Mouse (Mus musculus): Measurements from ENCODE around the gene Zscan2. TPM values are rescaled to one million over a fixed set of nuclear protein-coding genes. Genes with fewer than 3 reads are reported as not detected.
A peak's percentile ranks its signal among the peaks of the same experiment; 100 is the strongest.

The Zscan2 gene
- polyA plus RNA-seq, 1 experiment from 2014 or later = 2.7 TPM

DNA sequence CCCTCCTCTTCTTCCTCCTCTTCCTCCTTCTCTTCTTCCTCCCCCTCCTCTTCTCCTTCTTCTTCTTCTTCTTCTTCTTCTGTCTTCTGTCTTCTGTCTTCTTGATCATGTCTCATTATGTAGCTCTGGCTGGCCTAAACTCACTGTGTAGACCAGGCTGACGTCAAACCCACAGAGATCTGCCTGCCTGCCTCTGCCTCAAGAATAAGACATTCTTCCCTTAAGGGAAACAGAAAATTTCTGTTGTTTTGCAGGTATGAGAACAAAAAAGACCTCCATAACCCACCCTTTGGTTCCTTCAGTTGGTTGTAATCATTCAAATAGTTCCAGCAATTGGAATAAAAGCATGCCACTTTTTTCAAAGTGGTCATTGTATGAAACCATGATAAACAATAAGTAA, 3.4 kb downstream of the Zscan2 start:
- Histone ChIP-seq H3K27me3 (no peaks in the 10 kb centered on the region), H3K36me3 (peaks cover 29% of the 10 kb centered on the region), H3K9me3 (no peaks in the 10 kb centered on the region), H3K4me2 (no peak overlapping the region), H3K9ac (no peak overlapping the region), H3K27ac (peak overlapping the region; percentile 62; the same call in 1 of the 2 replicates), H3K4me3 (no peak overlapping the region), H3K4me1 (peaks cover 49% of the 10 kb centered on the region)
- WGBS = 74% methylated on average over 1 of the region's 1 CpGs
- ATAC-seq (ENCODE audit: borderline replicate concordance, extremely low read depth, low FRiP score, low TSS enrichment) = no peak

DNA sequence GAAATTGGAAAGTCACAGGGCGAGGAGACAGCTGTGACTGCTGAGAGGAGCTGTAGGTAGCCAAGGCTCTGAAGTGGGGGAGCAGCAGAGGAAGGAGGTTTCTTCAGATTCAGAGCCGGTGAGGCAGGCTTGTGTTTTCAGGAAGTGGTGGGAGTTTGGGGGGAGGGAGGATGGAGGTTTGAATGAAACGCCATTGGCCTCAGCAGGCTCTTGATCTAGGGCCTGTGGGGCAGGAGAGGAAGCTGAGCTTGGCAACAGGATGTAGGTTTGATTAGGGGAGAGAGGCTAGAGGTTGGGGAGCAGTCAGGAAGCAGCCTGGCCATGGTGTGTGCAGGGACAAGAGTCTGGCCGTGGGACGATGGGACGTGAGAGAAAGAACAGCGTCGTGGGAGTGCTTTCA, 4.1 kb downstream of the Zscan2 start:
- Histone ChIP-seq H3K4me1 (peaks cover 48% of the 10 kb centered on the region), H3K36me3 (peaks cover 36% of the 10 kb centered on the region), H3K27ac (peak overlapping the region; percentile 62), H3K4me2 (0 out of 2 replicates have a peak overlapping the region, but pooled peaks have one; percentile 5), H3K27me3 (no peaks in the 10 kb centered on the region), H3K9me3 (no peaks in the 10 kb centered on the region), H3K4me3 (no peak overlapping the region), H3K9ac (no peak overlapping the region)
- WGBS = 63% methylated on average over 8 of the region's 8 CpGs
- ATAC-seq (ENCODE audit: borderline replicate concordance, extremely low read depth, low FRiP score, low TSS enrichment) = no peak

DNA sequence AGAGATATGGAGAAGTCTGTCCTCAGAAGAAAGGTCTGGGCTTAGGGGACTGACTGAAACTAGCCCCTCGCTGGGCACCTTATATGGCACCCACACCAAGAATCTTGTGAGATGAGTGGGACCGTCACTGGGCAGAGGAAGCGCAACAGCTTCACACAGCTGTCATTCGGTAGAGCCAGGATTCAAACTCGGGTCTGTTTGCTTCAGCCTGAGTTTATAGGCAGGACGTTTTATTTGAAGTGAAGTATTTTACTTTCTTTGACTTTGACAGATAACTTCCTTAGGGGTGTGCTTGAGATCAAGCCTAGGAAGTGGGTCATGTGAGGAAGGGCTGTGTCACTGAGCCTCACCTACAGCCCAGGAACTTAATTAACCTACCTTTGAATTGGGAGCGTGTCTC, 4.8 kb downstream of the Zscan2 start:
- Histone ChIP-seq H3K36me3 (peaks cover 43% of the 10 kb centered on the region), H3K4me2 (0 out of 2 replicates have a peak overlapping the region, but pooled peaks have one; percentile 5), H3K4me3 (no peak overlapping the region), H3K9ac (no peak overlapping the region), H3K4me1 (peaks cover 44% of the 10 kb centered on the region), H3K27me3 (no peaks in the 10 kb centered on the region), H3K27ac (peak overlapping the region; percentile 62), H3K9me3 (no peaks in the 10 kb centered on the region)
- 79% methylated on average over 7 of the region's 7 CpGs for WGBS
- ATAC-seq (ENCODE audit: borderline replicate concordance, extremely low read depth, low FRiP score, low TSS enrichment) = no peak

- no peak for ATAC-seq (ENCODE audit: borderline replicate concordance, extremely low read depth, low FRiP score, low TSS enrichment)
- Histone ChIP-seq H3K9me3 (no peaks in the 10 kb centered on the region), H3K4me3 (no peak overlapping the region), H3K36me3 (peaks cover 52% of the 10 kb centered on the region), H3K27me3 (no peaks in the 10 kb centered on the region), H3K4me2 (no peak overlapping the region), H3K9ac (no peak overlapping the region), H3K27ac (peak overlapping the region; percentile 46), H3K4me1 (peaks cover 42% of the 10 kb centered on the region)
- WGBS = 44% methylated on average over 7 of the region's 7 CpGs
Measured at GRCm38 (mm10) chr7:80866514-80867147, 5.9 kb downstream of the Zscan2 start.

DNA sequence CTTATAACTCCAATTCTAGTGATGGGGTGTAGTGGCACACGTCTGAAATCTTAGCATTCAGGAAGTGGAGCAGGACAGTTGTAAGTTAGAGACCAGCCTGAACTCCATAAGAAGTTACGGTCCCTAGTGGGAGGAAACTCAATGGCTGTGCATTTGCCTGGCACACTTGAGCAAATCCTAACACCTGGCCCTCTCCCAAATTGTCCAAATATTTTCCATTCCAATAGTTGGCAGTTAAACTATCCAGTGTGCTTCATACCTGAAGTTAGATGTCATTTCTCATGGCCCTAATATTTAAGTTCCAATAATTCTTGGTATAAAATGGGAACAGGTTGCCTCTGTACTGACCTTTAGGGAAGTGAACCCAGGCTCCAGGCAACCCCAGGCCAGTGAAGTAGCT, 8.0 kb downstream of the Zscan2 start:
- Histone ChIP-seq H3K4me1 (peaks cover 25% of the 10 kb centered on the region), H3K9ac (no peak overlapping the region), H3K36me3 (peaks cover 65% of the 10 kb centered on the region), H3K27me3 (no peaks in the 10 kb centered on the region), H3K9me3 (no peaks in the 10 kb centered on the region), H3K27ac (no peak overlapping the region), H3K4me2 (no peak overlapping the region), H3K4me3 (no peak overlapping the region)
- 79% methylated on average over 2 of the region's 2 CpGs for WGBS
- no peak for ATAC-seq (ENCODE audit: borderline replicate concordance, extremely low read depth, low FRiP score, low TSS enrichment)

DNA sequence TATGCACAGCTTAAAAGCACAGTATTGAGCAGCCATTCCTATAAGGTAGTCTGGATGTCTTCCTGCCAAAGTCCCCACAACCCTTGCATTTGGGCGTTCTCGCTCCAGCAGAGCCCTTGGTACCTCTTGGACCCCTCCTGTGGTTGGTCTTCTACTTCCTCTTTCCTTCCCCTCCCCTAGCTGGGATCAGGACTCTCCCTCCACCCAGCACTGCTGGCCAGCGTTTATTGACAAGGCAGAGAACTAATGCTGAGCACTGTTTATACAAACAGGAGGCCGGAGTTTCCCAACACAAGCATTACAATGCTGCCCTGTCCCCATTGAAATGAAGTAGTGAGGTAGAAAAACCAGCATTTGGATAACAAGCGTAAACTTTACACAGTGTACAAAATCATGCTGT, 12.3 kb downstream of the Zscan2 start:
- Histone ChIP-seq H3K9ac (no peak overlapping the region), H3K4me3 (no peak overlapping the region), H3K4me2 (no peak overlapping the region), H3K27me3 (no peaks in the 10 kb centered on the region), H3K9me3 (no peaks in the 10 kb centered on the region), H3K36me3 (peaks cover 82% of the 10 kb centered on the region), H3K4me1 (0 out of 2 replicates have a peak, but pooled peaks cover 3% of the 10 kb centered on the region), H3K27ac (no peak overlapping the region)
- 88% methylated on average over 5 of the region's 5 CpGs for WGBS
- ATAC-seq (ENCODE audit: borderline replicate concordance, extremely low read depth, low FRiP score, low TSS enrichment) = no peak

DNA sequence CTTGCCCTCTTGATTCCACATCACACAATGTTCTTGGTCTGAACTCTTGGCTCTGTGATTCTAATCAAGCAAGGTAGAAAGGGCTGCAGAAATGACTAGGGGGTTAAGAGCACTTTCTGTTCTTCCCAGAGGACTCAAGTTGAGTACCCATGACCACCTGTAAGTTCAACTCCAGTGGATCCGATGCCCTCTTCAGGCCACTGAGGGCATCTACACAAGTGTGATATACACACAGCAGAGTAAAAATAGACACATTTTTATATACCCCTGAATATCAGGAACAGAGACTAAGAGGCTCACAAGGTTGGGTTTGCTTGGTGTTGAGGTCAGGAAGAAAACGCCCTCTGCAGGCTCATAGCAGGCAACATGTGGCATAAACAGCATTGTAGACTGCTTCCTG, 12.9 kb downstream of the Zscan2 start:
- Histone ChIP-seq H3K27me3 (no peaks in the 10 kb centered on the region), H3K4me3 (no peak overlapping the region), H3K9me3 (no peaks in the 10 kb centered on the region), H3K4me2 (no peak overlapping the region), H3K9ac (no peak overlapping the region), H3K36me3 (peaks cover 79% of the 10 kb centered on the region), H3K4me1 (0 out of 2 replicates have a peak, but pooled peaks cover 3% of the 10 kb centered on the region), H3K27ac (no peak overlapping the region)
- ATAC-seq (ENCODE audit: borderline replicate concordance, extremely low read depth, low FRiP score, low TSS enrichment) = no peak
- 94% methylated on average over 2 of the region's 2 CpGs for WGBS

- ATAC-seq (ENCODE audit: borderline replicate concordance, extremely low read depth, low FRiP score, low TSS enrichment) = no peak
- WGBS = 58% methylated on average over 37 of the region's 37 CpGs
Measured at GRCm38 (mm10) chr7:80875727-80876126, 15.0 kb downstream of the Zscan2 start.

DNA sequence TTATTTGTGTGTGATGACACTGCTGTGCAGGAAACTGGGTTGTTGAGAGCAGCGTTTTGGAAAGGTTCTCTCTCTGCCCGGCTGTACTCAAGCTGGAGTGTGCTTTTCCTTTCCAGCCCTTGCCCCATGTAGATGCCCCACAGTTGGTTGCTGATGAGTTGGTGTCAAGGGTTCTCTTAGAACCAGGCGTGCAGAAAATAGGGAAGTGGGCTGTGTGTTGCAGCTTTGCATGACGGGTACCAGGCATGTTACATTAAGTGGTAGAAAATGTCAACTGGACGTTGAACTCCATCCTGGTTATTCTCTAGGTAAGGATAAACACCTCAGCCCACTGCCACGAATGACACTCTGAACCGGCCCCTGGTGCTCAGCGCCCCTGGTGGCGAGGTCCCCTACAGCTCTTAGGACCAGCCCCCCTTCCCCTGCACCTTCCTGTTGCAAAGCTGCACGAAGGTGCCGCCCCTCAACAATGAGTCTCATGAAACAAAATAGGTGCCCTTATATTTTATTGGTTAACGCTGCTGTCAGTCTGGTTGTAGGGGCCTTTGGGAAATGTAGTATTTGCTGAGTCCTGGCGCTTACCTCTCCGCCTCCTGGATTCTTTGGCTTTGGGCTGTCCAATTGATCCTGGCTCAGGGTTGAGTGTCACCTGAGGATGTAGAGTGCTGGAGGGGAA, 22.2 kb downstream of the Zscan2 start:
- Histone ChIP-seq H3K4me2 (peak overlapping the region; percentile 44), H3K9me3 (no peaks in the 10 kb centered on the region), H3K4me3 (peak overlapping the region; percentile 18; the same call in 1 of the 2 replicates), H3K36me3 (peaks cover 2% of the 10 kb centered on the region; the same call in 1 of the 2 replicates), H3K27ac (no peak overlapping the region), H3K4me1 (no peaks in the 10 kb centered on the region; the same call in 1 of the 2 replicates), H3K27me3 (no peaks in the 10 kb centered on the region), H3K9ac (no peak overlapping the region)
- whole genome bisulfite sequencing = 20% methylated on average over 14 of the region's 14 CpGs
- peak; percentile 80 for ATAC-seq (ENCODE audit: borderline replicate concordance, extremely low read depth, low FRiP score, low TSS enrichment)

More at GRCm38 (mm10) chr7:80875727-80876126, 15.0 kb downstream of the Zscan2 start:
- H3K36me3 ChIP-seq = peaks cover 59% of the 10 kb centered on the region
- no peak overlapping the region for H3K9ac ChIP-seq
- H3K9me3 ChIP-seq = no peaks in the 10 kb centered on the region
- no peaks in the 10 kb centered on the region for H3K4me1 ChIP-seq
- H3K27me3 ChIP-seq = no peaks in the 10 kb centered on the region
- H3K27ac ChIP-seq = no peak overlapping the region
- no peak overlapping the region for H3K4me2 ChIP-seq
- no peak overlapping the region for H3K4me3 ChIP-seq

- WGBS = 13% methylated on average over 1 of the region's 1 CpGs
- no peak overlapping the region for H3K4me2 ChIP-seq
- H3K27ac ChIP-seq = no peak overlapping the region
- H3K27me3 ChIP-seq = no peaks in the 10 kb centered on the region
- H3K4me1 ChIP-seq = peaks cover 13% of the 10 kb centered on the region; the same call in 1 of the 2 replicates
- H3K9ac ChIP-seq = no peak overlapping the region
- H3K36me3 ChIP-seq = peaks cover 8% of the 10 kb centered on the region
- no peak overlapping the region for H3K4me3 ChIP-seq
- ATAC-seq (ENCODE audit: borderline replicate concordance, extremely low read depth, low FRiP score, low TSS enrichment) = no peak
- H3K9me3 ChIP-seq = no peaks in the 10 kb centered on the region
Measured at GRCm38 (mm10) chr7:80885666-80886065, 24.9 kb downstream of the Zscan2 start.

- H3K9ac ChIP-seq = no peak overlapping the region
Measured at GRCm38 (mm10) chr7:80888595-80888994, 27.9 kb downstream of the Zscan2 start.

DNA sequence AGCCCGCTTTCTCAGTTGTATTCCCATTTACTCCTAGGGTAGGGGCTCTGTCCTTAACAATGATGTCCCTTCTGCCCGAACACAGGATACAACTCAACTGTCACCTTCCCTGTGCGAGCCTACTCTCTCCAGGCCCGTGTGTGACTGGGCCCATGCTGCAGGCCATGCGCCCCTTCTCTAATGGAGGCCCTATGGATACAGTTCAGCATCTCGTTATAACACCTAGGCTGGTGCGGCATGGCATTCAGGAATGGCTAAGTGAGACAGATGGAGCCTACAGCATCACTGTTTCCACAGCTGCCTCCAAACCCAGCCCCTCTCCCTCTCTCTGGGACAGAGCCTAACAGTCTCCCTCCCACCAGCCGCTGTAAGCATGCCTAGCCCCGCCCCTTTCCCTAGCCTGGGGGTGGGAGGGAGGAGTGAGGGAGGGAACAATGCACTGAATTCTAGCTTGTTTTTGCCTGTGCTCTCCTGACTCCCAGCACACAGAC, 28.3 kb downstream of the Zscan2 start:
- no peak overlapping the region for H3K4me3 ChIP-seq
- ATAC-seq (ENCODE audit: borderline replicate concordance, extremely low read depth, low FRiP score, low TSS enrichment) = peak; percentile 80; the same call in 1 of the 2 replicates
- WGBS = 45% methylated on average over 9 of the region's 9 CpGs
- H3K27ac ChIP-seq = 0 out of 2 replicates have a peak overlapping the region, but pooled peaks have one; percentile 8
- no peaks in the 10 kb centered on the region for H3K27me3 ChIP-seq
- H3K4me1 ChIP-seq = 0 out of 2 replicates have a peak, but pooled peaks cover 13% of the 10 kb centered on the region
- H3K36me3 ChIP-seq = peaks cover 38% of the 10 kb centered on the region
- no peak overlapping the region for H3K9ac ChIP-seq
- H3K4me2 ChIP-seq = no peak overlapping the region
- no peaks in the 10 kb centered on the region for H3K9me3 ChIP-seq

More at GRCm38 (mm10) chr7:80888595-80888994, 27.9 kb downstream of the Zscan2 start:
- Histone ChIP-seq H3K27ac (no peak overlapping the region), H3K27me3 (no peaks in the 10 kb centered on the region), H3K9me3 (no peaks in the 10 kb centered on the region), H3K4me2 (no peak overlapping the region), H3K36me3 (peaks cover 34% of the 10 kb centered on the region), H3K4me1 (0 out of 2 replicates have a peak, but pooled peaks cover 13% of the 10 kb centered on the region), H3K4me3 (no peak overlapping the region)
- ATAC-seq (ENCODE audit: borderline replicate concordance, extremely low read depth, low FRiP score, low TSS enrichment) = no peak
- WGBS = 64% methylated on average over 7 of the region's 7 CpGs

All from lung, embryonic 15.5 days (tissue).